Mouse (Mus musculus): ENCODE results near the gene Dnajc6. TPM values are rescaled to one million over a fixed set of nuclear protein-coding genes. Genes with fewer than 3 reads are reported as not detected.

Gene Dnajc6
- polyA plus RNA-seq, 1 experiment = 31.9 TPM

DNA sequence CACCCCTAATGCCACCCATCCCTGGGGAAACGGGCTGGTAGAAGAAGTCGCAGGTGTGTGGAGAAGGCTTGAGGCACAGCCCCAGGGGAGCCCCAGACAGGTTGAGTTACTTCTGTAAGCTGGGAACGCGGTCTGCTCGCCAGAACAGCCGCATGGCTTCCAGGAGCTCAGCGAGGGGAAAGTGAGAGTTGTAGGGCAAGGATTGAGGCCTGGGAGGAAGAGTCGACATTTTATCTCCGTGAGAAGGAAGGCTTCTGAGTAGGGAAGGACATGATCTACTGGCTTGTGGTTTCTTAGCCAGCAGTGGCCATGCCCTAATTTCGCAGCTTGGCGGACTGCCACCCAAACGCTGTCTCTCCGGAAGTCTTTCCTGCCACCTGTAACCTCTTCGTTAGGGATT lies 888 bp downstream of the Dnajc6 start:
- Histone ChIP-seq H3K4me1 (replicated peaks; ENCODE audit: control insufficient read depth, insufficient read depth, low read length) (peaks cover 15% of the 10 kb centered on the region), H3K27me3 (ENCODE audit: control insufficient read depth, insufficient read depth, low read length) (peaks cover 3% of the 10 kb centered on the region; the same call in 1 of the 2 replicates), H3K27ac (ENCODE audit: control insufficient read depth, insufficient read depth, low read length) (no peak overlapping the region), H3K4me3 (ENCODE audit: control insufficient read depth, insufficient read depth, low read length) (peak overlapping the region; percentile 9; the same call in 1 of the 2 replicates), H3K36me3 (ENCODE audit: control insufficient read depth, insufficient read depth, low read length) (no peaks in the 10 kb centered on the region)
- 3% methylated on average over 14 of the region's 14 CpGs for WGBS
- DNase-seq = peak; percentile 21
- TF ChIP-seq CTCF (IDR thresholded peaks at IDR 0.05; ENCODE audit: borderline replicate concordance, control insufficient read depth, extremely low read depth, insufficient read depth, low read length, poor library complexity) (no peak), POLR2A (IDR thresholded peaks at IDR 0.05; ENCODE audit: control insufficient read depth, extremely low read depth, insufficient read depth, low read length, poor library complexity) (peak; percentile 28; the same call in 1 of the 2 replicates)

DNA sequence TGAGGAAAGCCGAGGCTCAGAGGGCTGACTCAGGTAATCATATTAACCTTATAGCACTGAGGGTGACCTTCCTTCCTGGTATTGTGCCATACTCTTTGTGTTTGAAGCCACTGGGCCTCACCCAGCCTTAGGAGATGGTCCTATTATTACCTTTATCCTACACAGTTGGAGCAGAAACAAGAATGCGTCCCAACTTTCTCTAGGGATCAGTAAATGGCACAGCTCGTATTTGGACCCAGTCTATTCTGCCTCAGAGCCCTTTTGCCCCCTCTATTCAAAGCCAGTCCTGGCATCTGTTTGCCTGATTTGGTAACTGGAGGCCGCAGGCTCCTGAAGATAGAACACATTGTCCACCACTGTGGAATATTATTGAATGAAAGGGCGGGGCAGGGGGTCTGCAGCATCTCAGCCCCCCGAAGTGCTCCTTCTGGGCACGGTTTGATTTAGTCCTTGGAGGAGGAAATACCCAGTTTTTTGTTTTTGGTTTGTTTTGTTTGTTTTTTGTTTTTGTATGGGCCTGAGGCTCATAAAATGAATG lies 8.1 kb downstream of the Dnajc6 start:
- no peak for TF ChIP-seq POLR2A (IDR thresholded peaks at IDR 0.05; ENCODE audit: control insufficient read depth, extremely low read depth, insufficient read depth, low read length, poor library complexity)
- 92% methylated on average over 7 of the region's 7 CpGs for WGBS
- no peak for DNase-seq

GRCm38 (mm10) chr4:101505966-101506365 lies 9.5 kb downstream of the Dnajc6 start:
- 88% methylated on average over 2 of the region's 2 CpGs for WGBS
- peaks cover 12% of the 10 kb centered on the region for H3K4me1 ChIP-seq (replicated peaks; ENCODE audit: control insufficient read depth, insufficient read depth, low read length)
- TF ChIP-seq CTCF (IDR thresholded peaks at IDR 0.05; ENCODE audit: borderline replicate concordance, control insufficient read depth, extremely low read depth, insufficient read depth, low read length, poor library complexity) = no peak
- no peak for TF ChIP-seq POLR2A (IDR thresholded peaks at IDR 0.05; ENCODE audit: control insufficient read depth, extremely low read depth, insufficient read depth, low read length, poor library complexity)
- H3K27ac ChIP-seq (ENCODE audit: control insufficient read depth, insufficient read depth, low read length) = no peak overlapping the region
- H3K36me3 ChIP-seq (ENCODE audit: control insufficient read depth, insufficient read depth, low read length) = no peaks in the 10 kb centered on the region
- no peak for DNase-seq
- no peak overlapping the region for H3K4me3 ChIP-seq (ENCODE audit: control insufficient read depth, insufficient read depth, low read length)
- H3K27me3 ChIP-seq (ENCODE audit: control insufficient read depth, insufficient read depth, low read length) = no peaks in the 10 kb centered on the region

More for the DNA sequence above, 8.1 kb downstream of the Dnajc6 start:
- Histone ChIP-seq H3K4me3 (ENCODE audit: control insufficient read depth, insufficient read depth, low read length) (no peak overlapping the region), H3K27ac (ENCODE audit: control insufficient read depth, insufficient read depth, low read length) (no peak overlapping the region), H3K4me1 (replicated peaks; ENCODE audit: control insufficient read depth, insufficient read depth, low read length) (peaks cover 10% of the 10 kb centered on the region), H3K27me3 (ENCODE audit: control insufficient read depth, insufficient read depth, low read length) (no peaks in the 10 kb centered on the region), H3K36me3 (ENCODE audit: control insufficient read depth, insufficient read depth, low read length) (no peaks in the 10 kb centered on the region)

DNA sequence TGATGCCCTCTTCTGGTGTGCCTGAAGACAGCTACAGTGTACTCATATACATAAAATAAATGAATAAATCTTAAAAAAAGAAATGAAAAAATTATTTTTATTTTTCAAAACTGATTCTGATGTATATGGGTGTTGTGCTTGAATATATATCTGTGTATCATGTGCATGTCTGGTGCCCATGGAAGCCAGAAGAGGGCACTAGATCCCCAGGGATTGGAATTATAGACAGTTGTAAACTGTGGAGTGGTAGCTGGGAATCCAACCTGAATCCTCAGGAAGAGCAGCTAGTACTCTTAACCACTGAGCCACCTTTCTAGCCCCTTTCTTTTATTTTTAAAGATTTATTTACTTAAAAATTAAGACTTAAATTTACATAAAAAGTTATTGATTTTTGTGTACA lies 9.9 kb downstream of the Dnajc6 start:
- H3K4me1 ChIP-seq (replicated peaks; ENCODE audit: control insufficient read depth, insufficient read depth, low read length) = peaks cover 14% of the 10 kb centered on the region
- no peaks in the 10 kb centered on the region for H3K27me3 ChIP-seq (ENCODE audit: control insufficient read depth, insufficient read depth, low read length)
- no peak for TF ChIP-seq CTCF (IDR thresholded peaks at IDR 0.05; ENCODE audit: borderline replicate concordance, control insufficient read depth, extremely low read depth, insufficient read depth, low read length, poor library complexity)
- no peak for TF ChIP-seq POLR2A (IDR thresholded peaks at IDR 0.05; ENCODE audit: control insufficient read depth, extremely low read depth, insufficient read depth, low read length, poor library complexity)
- no peaks in the 10 kb centered on the region for H3K36me3 ChIP-seq (ENCODE audit: control insufficient read depth, insufficient read depth, low read length)
- H3K27ac ChIP-seq (ENCODE audit: control insufficient read depth, insufficient read depth, low read length) = no peak overlapping the region
- no peak for DNase-seq
- no peak overlapping the region for H3K4me3 ChIP-seq (ENCODE audit: control insufficient read depth, insufficient read depth, low read length)

GRCm38 (mm10) chr4:101507571-101508422 lies 11.3 kb downstream of the Dnajc6 start:
- H3K27ac ChIP-seq (ENCODE audit: control insufficient read depth, insufficient read depth, low read length) = peak overlapping the region; percentile 80
- no peaks in the 10 kb centered on the region for H3K27me3 ChIP-seq (ENCODE audit: control insufficient read depth, insufficient read depth, low read length)
- peaks cover 14% of the 10 kb centered on the region for H3K4me1 ChIP-seq (replicated peaks; ENCODE audit: control insufficient read depth, insufficient read depth, low read length)
- DNase-seq = peak; percentile 74
- 3% methylated on average over 24 of the region's 24 CpGs for WGBS
- H3K36me3 ChIP-seq (ENCODE audit: control insufficient read depth, insufficient read depth, low read length) = no peaks in the 10 kb centered on the region
- TF ChIP-seq CTCF (IDR thresholded peaks at IDR 0.05; ENCODE audit: borderline replicate concordance, control insufficient read depth, extremely low read depth, insufficient read depth, low read length, poor library complexity) (no peak), POLR2A (IDR thresholded peaks at IDR 0.05; ENCODE audit: control insufficient read depth, extremely low read depth, insufficient read depth, low read length, poor library complexity) (0 out of 2 replicates have a peak, but pooled peaks have one; percentile 31)
- peak overlapping the region; percentile 89 for H3K4me3 ChIP-seq (ENCODE audit: control insufficient read depth, insufficient read depth, low read length)

DNA sequence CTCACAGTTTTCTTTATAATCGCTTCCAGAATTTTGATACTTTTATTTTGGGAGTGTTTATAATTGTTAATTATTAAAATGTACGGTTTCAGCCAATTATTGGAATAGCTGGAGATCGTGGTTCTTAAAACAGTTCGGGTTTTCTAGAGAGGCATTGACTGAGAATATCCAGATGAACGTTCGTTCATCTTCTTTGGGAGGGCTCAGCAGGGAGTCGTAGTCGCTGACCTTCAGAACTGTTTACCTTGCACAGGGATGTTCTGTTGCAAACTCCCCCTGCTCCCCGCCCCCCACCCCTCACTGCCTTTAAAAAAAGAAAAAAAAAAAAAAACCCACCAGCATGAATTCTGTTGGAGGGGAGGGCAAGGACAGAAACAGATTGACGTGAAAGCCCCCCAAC lies 12.0 kb downstream of the Dnajc6 start:
- H3K27me3 ChIP-seq (ENCODE audit: control insufficient read depth, insufficient read depth, low read length) = no peaks in the 10 kb centered on the region
- H3K27ac ChIP-seq (ENCODE audit: control insufficient read depth, insufficient read depth, low read length) = peak overlapping the region; percentile 73
- 1% methylated on average over 10 of the region's 10 CpGs for WGBS
- H3K36me3 ChIP-seq (ENCODE audit: control insufficient read depth, insufficient read depth, low read length) = no peaks in the 10 kb centered on the region
- H3K4me3 ChIP-seq (ENCODE audit: control insufficient read depth, insufficient read depth, low read length) = peak overlapping the region; percentile 68
- H3K4me1 ChIP-seq (replicated peaks; ENCODE audit: control insufficient read depth, insufficient read depth, low read length) = peaks cover 14% of the 10 kb centered on the region
- DNase-seq = no peak
- TF ChIP-seq CTCF (IDR thresholded peaks at IDR 0.05; ENCODE audit: borderline replicate concordance, control insufficient read depth, extremely low read depth, insufficient read depth, low read length, poor library complexity) (no peak), POLR2A (IDR thresholded peaks at IDR 0.05; ENCODE audit: control insufficient read depth, extremely low read depth, insufficient read depth, low read length, poor library complexity) (no peak)
